Comparison of ENCODE assay signal across 9 mouse cellular contexts in genomic region chr16:85756101-85756819, GRCm38 (mm10). TPM values are rescaled to one million over a fixed set of nuclear protein-coding genes. Genes with fewer than 3 reads are reported as not detected.
A peak's percentile ranks its signal among the peaks of the same experiment; 100 is the strongest.
DNase-seq lines count a peak whose midpoint lies in the region; ATAC-seq lines count a peak whose summit lies in the region.
"Had no signal": no experiment of that assay in that cellular context is flagged by ENCODE, and none has a peak within 500 bp of the region (broad histone marks: within the 10 kb centered on the region; RNA-seq: fewer than 3 reads in every experiment).

No protein-coding gene starts in this region.

- peak; percentile 100 for DNase-seq in 3T3-L1 (ENCODE audit: low read depth, low spot score)
- peak; percentile 87 for DNase-seq in adrenal gland, adult 2 months
- DNase-seq in frontal cortex, postnatal 36 days (ENCODE audit: low spot score in 2 of 2), result peak; percentile 38 to 44
- peak; percentile 21 to 66 for DNase-seq in left cerebral cortex, postnatal 25 days (ENCODE audit: low spot score in 2 of 2)
- DNase-seq in midbrain, embryonic 14.5 days, result peak; percentile 74

- intact Hi-C loops in left cerebral cortex, postnatal 25 days (cut with DNase I), result loop anchor here (2.0 kb wide), 1 partner anchor 45 kb away; no protein-coding TSS in a partner anchor

- H3K9ac ChIP-seq in intestine, embryonic 15.5 days, result no peak overlapping the region
- H3K9ac ChIP-seq in midbrain, embryonic 14.5 days (replicated peaks; ENCODE audit: low read length), result no peak overlapping the region

- no peak overlapping the region for H3K4me2 ChIP-seq in intestine, embryonic 15.5 days (replicated peaks)
- H3K4me2 ChIP-seq in midbrain, embryonic 14.5 days (ENCODE audit: low read length), result no peak overlapping the region

- WGBS in intestine, embryonic 15.5 days, result 22% methylated on average over 14 of the region's 14 CpGs
- WGBS in midbrain, embryonic 14.5 days, result 72% methylated on average over 14 of the region's 14 CpGs

- 0 out of 2 replicates have a peak, but pooled peaks cover 12% of the 10 kb centered on the region for H3K4me1 ChIP-seq in intestine, embryonic 15.5 days (replicated peaks)
- H3K4me1 ChIP-seq in midbrain, embryonic 14.5 days (ENCODE audit: control insufficient read depth, insufficient read depth, low read length), result no peaks in the 10 kb centered on the region

- H3K27me3 ChIP-seq in intestine, embryonic 15.5 days (replicated peaks), result no peaks in the 10 kb centered on the region
- H3K27me3 ChIP-seq in midbrain, embryonic 14.5 days (ENCODE audit: control insufficient read depth, insufficient read depth, low read length), result no peaks in the 10 kb centered on the region

- H3K27ac ChIP-seq in intestine, embryonic 15.5 days, result peak overlapping the region; percentile 64
- H3K27ac ChIP-seq in midbrain, embryonic 14.5 days (replicated peaks; ENCODE audit: low read depth, low read length), result no peak overlapping the region
- H3K27ac ChIP-seq: macrophage had no signal

- no peaks in the 10 kb centered on the region for H3K36me3 ChIP-seq in intestine, embryonic 15.5 days
- no peaks in the 10 kb centered on the region for H3K36me3 ChIP-seq in midbrain, embryonic 14.5 days (ENCODE audit: control insufficient read depth, insufficient read depth, low read length)

- no peak overlapping the region for H3K4me3 ChIP-seq in intestine, embryonic 15.5 days (replicated peaks)
- no peak overlapping the region for H3K4me3 ChIP-seq in midbrain, embryonic 14.5 days (replicated peaks; ENCODE audit: low read depth, low read length)

- ATAC-seq in intestine, embryonic 15.5 days, result peak; percentile 96
- no peak for ATAC-seq in midbrain, embryonic 14.5 days (ENCODE audit: low FRiP score, low TSS enrichment)
- ATAC-seq in activated CD4-positive, CD25-positive, alpha-beta regulatory T cell, adult 4 months, result no peak
- no peak for ATAC-seq in granulocyte monocyte progenitor cell, adult 5-6 weeks (replicated peaks; ENCODE audit: poor library complexity, severe bottlenecking)

- H3K9me3 ChIP-seq in intestine, embryonic 15.5 days, result no peaks in the 10 kb centered on the region
- H3K9me3 ChIP-seq in midbrain, embryonic 14.5 days (ENCODE audit: control insufficient read depth, low read length), result no peaks in the 10 kb centered on the region

RNA-seq across cellular contexts. Expression of gene Adamts1, which starts 46.7 kb away (rescaled TPM):
- 10 to 100 TPM; 18.0 to 30.2 TPM for total RNA-seq in adrenal gland, adult 2 months (2021)
- 14.8 and 18.0 TPM in 2 replicates for polyA plus RNA-seq in adrenal gland, adult 2 months (2012; rRNA removed)
- polyA plus RNA-seq in intestine, embryonic 15.5 days (2015; fragmentation: Nextera tagmentation; extraction: Ambion mirVana), result 29.6 and 31.4 TPM in 2 replicates
- 1 to 10 TPM; 7.1 to 7.7 TPM for total RNA-seq in left cerebral cortex, postnatal 25 days (2021)
- 2.1 and 4.2 TPM in 2 replicates for polyA plus RNA-seq in midbrain, embryonic 14.5 days (2014; fragmentation: Nextera tagmentation; extraction: Ambion mirVana)
- not detected for polyA plus RNA-seq in activated CD4-positive, CD25-positive, alpha-beta regulatory T cell, adult 4 months (2017; shearing (Covaris generic))
- not detected in 2 replicates for total RNA-seq in granulocyte monocyte progenitor cell, adult 5-6 weeks (2014; fragmentation: Nextera tagmentation)
- 0.26 and 0.52 TPM in 2 replicates for total RNA-seq in granulocyte monocyte progenitor cell, adult 5-6 weeks (2017)

Comparison
In these comparisons a context has a peak if more than half of its experiments do, and no peak if none do; other contexts are left out.
1. DNase-seq: peak in every context shown above with its lines; median percentile 100 in 3T3-L1; 87 in adrenal gland, adult 2 months; 74 in midbrain, embryonic 14.5 days; 44 in left cerebral cortex, postnatal 25 days; 41 in frontal cortex, postnatal 36 days.